Comparison of ENCODE assay signal across 8 mouse cellular contexts in the genomic region with DNA sequence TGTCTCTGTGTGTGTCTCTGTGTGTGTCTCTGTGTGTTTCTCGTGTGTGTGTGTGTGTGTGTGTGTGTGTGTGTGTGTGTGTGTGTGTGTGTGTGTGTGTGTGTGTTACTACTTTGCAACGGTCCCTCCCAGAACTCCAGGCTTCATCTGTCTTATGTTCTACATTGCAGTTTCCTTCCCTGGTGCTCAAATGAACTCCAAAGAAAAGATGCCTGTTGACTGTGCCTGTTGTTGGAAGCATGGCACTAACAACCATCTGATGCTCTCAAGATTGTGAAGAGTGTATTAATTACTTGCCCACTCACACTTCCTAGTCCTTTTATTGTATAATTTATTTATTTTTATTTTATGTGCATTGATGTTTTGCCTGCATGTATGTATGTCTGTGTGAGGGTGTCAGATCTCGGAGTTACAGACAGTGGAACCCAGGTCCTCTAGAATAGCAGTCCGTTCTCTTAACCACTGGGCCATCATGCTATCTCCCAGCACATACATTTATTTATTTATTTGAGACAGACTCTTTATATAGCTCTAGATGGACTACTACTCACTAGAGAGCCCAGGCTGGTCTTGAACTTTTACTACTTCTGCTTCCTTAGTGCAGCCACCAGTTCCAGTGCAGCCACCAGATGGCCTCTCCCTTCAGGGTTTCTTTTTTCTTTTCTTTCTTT. TPM values are rescaled to one million over a fixed set of nuclear protein-coding genes. Genes with fewer than 3 reads are reported as not detected.
DNase-seq lines count a peak whose midpoint lies in the region; ATAC-seq and TF ChIP-seq lines count a peak whose summit lies in the region.

No protein-coding gene starts in this region.

- no peaks in the 10 kb centered on the region for H3K36me3 ChIP-seq in limb, embryonic 11.5 days (ENCODE audit: control insufficient read depth, insufficient read depth, low read length)

- H3K27ac ChIP-seq in embryonic fibroblast, embryonic 13.5 days (ENCODE audit: insufficient read depth, low read length), result no peak overlapping the region
- no peak overlapping the region for H3K27ac ChIP-seq in limb, embryonic 11.5 days (replicated peaks; ENCODE audit: low read depth, low read length)
- no peak overlapping the region for H3K27ac ChIP-seq in olfactory bulb, adult 2 months (ENCODE audit: insufficient read depth, low read depth, low read length)

- no peak for TF ChIP-seq CTCF in lung, adult 2 months (IDR thresholded peaks at IDR 0.05; ENCODE audit: insufficient read depth, low read length)
- TF ChIP-seq CTCF in embryonic fibroblast, embryonic 13.5 days (IDR thresholded peaks at IDR 0.05; ENCODE audit: borderline replicate concordance, insufficient read depth, low read length), result no peak
- TF ChIP-seq CTCF in olfactory bulb, adult 2 months (IDR thresholded peaks at IDR 0.05; ENCODE audit: insufficient read depth, low read depth, low read length), result no peak

- H3K4me2 ChIP-seq in limb, embryonic 11.5 days (ENCODE audit: low read depth, severe bottlenecking), result peak overlapping the region; percentile 44

- no peak for DNase-seq in lung, adult 2 months
- no peak for DNase-seq in lung, postnatal 14 days
- no peak for DNase-seq in limb, embryonic 11.5 days (ENCODE audit: low spot score)
- DNase-seq in urinary bladder, postnatal 4 days (ENCODE audit: low spot score in 2 of 2), result no peak
- no peak for DNase-seq in spleen, postnatal 36 days (ENCODE audit: low spot score in 2 of 2)
- no peak for DNase-seq in spleen, postnatal 4 days (ENCODE audit: low spot score in 2 of 2)

- H3K4me1 ChIP-seq in lung, adult 2 months (ENCODE audit: control insufficient read depth, insufficient read depth, low read length), result peaks cover 3% of the 10 kb centered on the region; the same call in 1 of the 2 replicates
- H3K4me1 ChIP-seq in embryonic fibroblast, embryonic 13.5 days (ENCODE audit: control insufficient read depth, insufficient read depth, low read length), result peaks cover 8% of the 10 kb centered on the region
- H3K4me1 ChIP-seq in limb, embryonic 11.5 days (ENCODE audit: control insufficient read depth, insufficient read depth, low read length), result 0 out of 2 replicates have a peak, but pooled peaks cover 2% of the 10 kb centered on the region
- no peaks in the 10 kb centered on the region for H3K4me1 ChIP-seq in olfactory bulb, adult 2 months (ENCODE audit: control insufficient read depth, insufficient read depth, low read length)

- H3K4me3 ChIP-seq in lung, adult 2 months (replicated peaks; ENCODE audit: extremely low read depth, low read depth, low read length), result peak overlapping the region; percentile 90
- H3K4me3 ChIP-seq in embryonic fibroblast, embryonic 13.5 days (ENCODE audit: insufficient read depth, low read length), result peak overlapping the region; percentile 18; the same call in 1 of the 2 replicates
- H3K4me3 ChIP-seq in limb, embryonic 11.5 days (ENCODE audit: low read depth, low read length), result peak overlapping the region; percentile 79
- peak overlapping the region; percentile 69 for H3K4me3 ChIP-seq in olfactory bulb, adult 2 months (ENCODE audit: insufficient read depth, low read depth, low read length)

- no peak for TF ChIP-seq POLR2A in lung, adult 2 months (IDR thresholded peaks at IDR 0.05; ENCODE audit: borderline replicate concordance, extremely low read depth, low read depth, low read length)
- no peak for TF ChIP-seq POLR2A in embryonic fibroblast, embryonic 13.5 days (IDR thresholded peaks at IDR 0.05; ENCODE audit: low read depth, low read length)
- TF ChIP-seq POLR2A in olfactory bulb, adult 2 months (IDR thresholded peaks at IDR 0.05; ENCODE audit: insufficient read depth, low read depth, low read length), result no peak

- ATAC-seq in limb, embryonic 11.5 days (ENCODE audit: insufficient number of reproducible peaks, low FRiP score, low TSS enrichment, low read depth), result peak; percentile 44

- peak overlapping the region; percentile 88; the same call in 1 of the 2 replicates for H3K9ac ChIP-seq in limb, embryonic 11.5 days (ENCODE audit: low read length)

- no peaks in the 10 kb centered on the region for H3K27me3 ChIP-seq in limb, embryonic 11.5 days (ENCODE audit: control insufficient read depth, insufficient read depth, low read length)

- no peaks in the 10 kb centered on the region for H3K9me3 ChIP-seq in limb, embryonic 11.5 days (ENCODE audit: control insufficient read depth, low read length)

- 67% methylated on average over 3 of the region's 4 CpGs for WGBS in lung, adult 2 months
- WGBS in limb, embryonic 11.5 days, result 60% methylated on average over 4 of the region's 4 CpGs
- 49% methylated on average over 4 of the region's 4 CpGs for WGBS in olfactory bulb, adult 2 months

RNA-seq across cellular contexts. Expression of a gene that starts 0.5 kb away (rescaled TPM):
- 3.8 and 9.5 TPM in 2 replicates for polyA plus RNA-seq in lung, adult 2 months (2012; rRNA removed)
- 87.5 and 109 TPM in 2 replicates for polyA plus RNA-seq in embryonic fibroblast, embryonic 13.5 days (2011; ENCODE audit: insufficient read length, low read depth, missing spikeins)
- polyA plus RNA-seq in limb, embryonic 11.5 days (2014; fragmentation: Nextera tagmentation; extraction: Ambion mirVana), result 50.6 and 55.8 TPM in 2 replicates
- 107 TPM in 1 of 2 replicates, not detected in the other for polyA plus RNA-seq in olfactory bulb, adult 2 months (2012; ENCODE audit: insufficient read depth, insufficient read length, low replicate concordance, missing spikeins)

Comparison
In these comparisons a context has a peak if more than half of its experiments do, and no peak if none do; other contexts are left out.
1. H3K4me3 ChIP-seq: peak in every context shown above with its lines; median percentile 90 in lung, adult 2 months; 79 in limb, embryonic 11.5 days; 69 in olfactory bulb, adult 2 months; 18 in embryonic fibroblast, embryonic 13.5 days.